Comparison of ENCODE assay signal across 22 mouse cellular contexts in the genomic region with DNA sequence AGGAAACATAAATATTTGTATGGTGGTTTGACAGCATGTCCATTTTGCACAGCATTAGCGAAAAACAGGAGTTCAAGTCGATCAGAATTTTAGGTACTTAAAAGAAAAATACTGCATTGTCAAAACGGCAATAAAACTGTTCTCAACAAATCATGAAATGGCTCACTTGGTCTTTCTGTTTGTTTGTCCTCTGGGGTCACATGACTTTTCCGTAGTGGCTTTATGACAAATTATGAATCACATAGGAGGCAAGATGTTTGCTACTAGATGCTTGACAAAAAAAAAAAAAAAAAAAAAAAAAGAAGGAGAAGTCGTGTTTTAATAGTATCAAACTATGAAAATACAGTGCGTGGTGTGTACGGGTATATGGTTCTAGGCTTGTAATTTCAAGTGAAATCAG.
DNase-seq lines count a peak whose midpoint lies in the region; ATAC-seq and TF ChIP-seq lines count a peak whose summit lies in the region.
"Had no signal": no experiment of that assay in that cellular context is flagged by ENCODE, and none has a peak within 500 bp of the region (broad histone marks: within the 10 kb centered on the region; RNA-seq: fewer than 3 reads in every experiment).

No protein-coding gene starts in this region.

- no peak overlapping the region for H3K4me2 ChIP-seq in kidney, postnatal 0 days (ENCODE audit: low read length)
- peak overlapping the region; percentile 24 for H3K4me2 ChIP-seq in myocyte (ENCODE audit: low read depth)
- H3K4me2 ChIP-seq in hindbrain, embryonic 12.5 days (replicated peaks) = no peak overlapping the region

- TF ChIP-seq CTCF in kidney, postnatal 0 days (IDR thresholded peaks at IDR 0.05; ENCODE audit: low read depth) = no peak
- no peak for TF ChIP-seq CTCF in C2C12 (IDR thresholded peaks at IDR 0.05; ENCODE audit: control insufficient read depth, insufficient read depth, insufficient read length)

- no peak overlapping the region for H3ac ChIP-seq in C2C12 (ENCODE audit: control insufficient read depth, insufficient read length, low read depth)
- no peak overlapping the region for H3ac ChIP-seq in myocyte (ENCODE audit: control insufficient read depth, insufficient read length)

- no peaks in the 10 kb centered on the region for H3K9me3 ChIP-seq in kidney, postnatal 0 days (replicated peaks; ENCODE audit: low read length)
- no peaks in the 10 kb centered on the region for H3K9me3 ChIP-seq in embryonic facial prominence, embryonic 10.5 days
- H3K9me3 ChIP-seq in hindbrain, embryonic 12.5 days (replicated peaks) = no peaks in the 10 kb centered on the region

- no peak for TF ChIP-seq POLR2A in myocyte (IDR thresholded peaks at IDR 0.05; ENCODE audit: insufficient read length, low read depth)

- no peak overlapping the region for H3K9ac ChIP-seq in kidney, postnatal 0 days (ENCODE audit: low read depth, low read length)
- H3K9ac ChIP-seq in hindbrain, embryonic 12.5 days = no peak overlapping the region

- no peaks in the 10 kb centered on the region for H3K79me2 ChIP-seq in C2C12 (ENCODE audit: control insufficient read depth, insufficient read depth)
- no peaks in the 10 kb centered on the region for H3K79me2 ChIP-seq in myocyte (ENCODE audit: control insufficient read depth, insufficient read depth)

- no peak overlapping the region for H3K4me3 ChIP-seq in kidney, postnatal 0 days (replicated peaks; ENCODE audit: low read depth, low read length)
- H3K4me3 ChIP-seq in C2C12 (ENCODE audit: insufficient read depth, poor library complexity, severe bottlenecking) = no peak overlapping the region
- no peak overlapping the region for H3K4me3 ChIP-seq in myocyte
- H3K4me3 ChIP-seq in embryonic facial prominence, embryonic 10.5 days = no peak overlapping the region
- H3K4me3 ChIP-seq in hindbrain, embryonic 12.5 days = no peak overlapping the region

- H3K4me1 ChIP-seq in kidney, postnatal 0 days (replicated peaks; ENCODE audit: insufficient read depth, low read length) = no peaks in the 10 kb centered on the region
- no peaks in the 10 kb centered on the region for H3K4me1 ChIP-seq in embryonic facial prominence, embryonic 10.5 days
- no peaks in the 10 kb centered on the region for H3K4me1 ChIP-seq in hindbrain, embryonic 12.5 days

- ATAC-seq in kidney, postnatal 0 days (replicated peaks; ENCODE audit: low FRiP score, low read depth) = no peak
- ATAC-seq in hindbrain, embryonic 12.5 days (ENCODE audit: low FRiP score) = no peak
- ATAC-seq: activated CD4-positive, CD25-positive, alpha-beta regulatory T cell, adult 4 months; CD4-positive, CD25-positive, alpha-beta regulatory T cell, adult 4 months; Patski had no signal

- 67% methylated on average over 7 of the region's 7 CpGs for WGBS in kidney, postnatal 0 days
- WGBS in embryonic facial prominence, embryonic 10.5 days = 94% methylated on average over 7 of the region's 7 CpGs
- WGBS in hindbrain, embryonic 12.5 days = 87% methylated on average over 7 of the region's 7 CpGs

- no peaks in the 10 kb centered on the region for H3K27me3 ChIP-seq in kidney, postnatal 0 days (ENCODE audit: insufficient read depth, low read length)
- H3K27me3 ChIP-seq in C2C12 (ENCODE audit: control insufficient read depth, insufficient read depth, insufficient read length) (no peaks in the 10 kb centered on the region), myocyte (ENCODE audit: control insufficient read depth, insufficient read depth, insufficient read length) (no peaks in the 10 kb centered on the region)
- H3K27me3 ChIP-seq in embryonic facial prominence, embryonic 10.5 days (replicated peaks; ENCODE audit: low read depth, poor library complexity, severe bottlenecking) = no peaks in the 10 kb centered on the region
- no peaks in the 10 kb centered on the region for H3K27me3 ChIP-seq in hindbrain, embryonic 12.5 days
- H3K27me3 ChIP-seq: CH12.LX, Patski had no signal

- DNase-seq in kidney, postnatal 0 days (ENCODE audit: low spot score) = peak; percentile 36
- DNase-seq in kidney, postnatal 10 days = no peak
- DNase-seq in embryonic facial prominence, embryonic 10.5 days (ENCODE audit: low spot score) = no peak
- DNase-seq: adrenal gland, adult 2 months; adrenal gland, adult 8-10 months; adrenal gland, postnatal 10 days; adrenal gland, postnatal 14 days; adrenal gland, postnatal 25 days; adrenal gland, postnatal 36 days; B cell, adult 2 months; cerebellum, adult 11 months; cerebellum, adult 11-12 months; cerebellum, adult 18-20 months; cerebellum, adult 2 months had no signal

- H3K27ac ChIP-seq in kidney, postnatal 0 days = no peak overlapping the region
- H3K27ac ChIP-seq in embryonic facial prominence, embryonic 10.5 days (replicated peaks) = no peak overlapping the region
- no peak overlapping the region for H3K27ac ChIP-seq in hindbrain, embryonic 12.5 days

- H3K79me3 ChIP-seq in C2C12 (ENCODE audit: low read depth) = no peaks in the 10 kb centered on the region

- no peaks in the 10 kb centered on the region for H3K36me3 ChIP-seq in kidney, postnatal 0 days (ENCODE audit: insufficient read depth, low read length)
- H3K36me3 ChIP-seq in C2C12 (ENCODE audit: control insufficient read depth, insufficient read depth) (no peaks in the 10 kb centered on the region), myocyte (ENCODE audit: control insufficient read depth, insufficient read depth) (no peaks in the 10 kb centered on the region)
- H3K36me3 ChIP-seq in embryonic facial prominence, embryonic 10.5 days (replicated peaks) = no peaks in the 10 kb centered on the region
- H3K36me3 ChIP-seq in hindbrain, embryonic 12.5 days = no peaks in the 10 kb centered on the region
- H3K36me3 ChIP-seq: G1E had no signal

TF ChIP-seq in C2C12, 6 proteins besides CTCF, POLR2A, EP300 and RAD21:
- TF ChIP-seq MYOD1 (IDR thresholded peaks at IDR 0.05; ENCODE audit: control insufficient read depth, insufficient read length, low read depth) = no peak
- no peak for TF ChIP-seq MYOG (IDR thresholded peaks at IDR 0.05; ENCODE audit: control insufficient read depth, extremely low read depth, insufficient read length)
- TF ChIP-seq CEBPB (IDR thresholded peaks at IDR 0.05; ENCODE audit: low read depth) = no peak
- TF ChIP-seq USF1 (IDR thresholded peaks at IDR 0.05; ENCODE audit: low read depth) = peak; percentile 94
- peak; percentile 45 for TF ChIP-seq FOSL1 (IDR thresholded peaks at IDR 0.05; ENCODE audit: insufficient read depth, low read length, poor library complexity, severe bottlenecking)
- peak; percentile 24 for TF ChIP-seq MAX (IDR thresholded peaks at IDR 0.05)

TF ChIP-seq in myocyte, 11 proteins besides CTCF, POLR2A, EP300 and RAD21:
- peak; percentile 90 for TF ChIP-seq USF1 (IDR thresholded peaks at IDR 0.05; ENCODE audit: low read depth)
- TF ChIP-seq MYOD1 (IDR thresholded peaks at IDR 0.05; ENCODE audit: control insufficient read depth in 1 of 3, insufficient read length in 2 of 3, low read depth in 2 of 3) = no peak
- TF ChIP-seq E2F4 (IDR thresholded peaks at IDR 0.05; ENCODE audit: insufficient read depth) = no peak
- no peak for TF ChIP-seq TCF3 (IDR thresholded peaks at IDR 0.05; ENCODE audit: insufficient read length, low read depth)
